Mouse (Mus musculus) neural tube, embryonic 12.5 days (tissue): ENCODE measurements around the gene Fth1. TPM values are rescaled to one million over a fixed set of nuclear protein-coding genes. Genes with fewer than 3 reads are reported as not detected.
A peak's percentile ranks its signal among the peaks of the same experiment; 100 is the strongest.

Experiments
- ATAC-seq: fragments of 200-750 bp; cut with Nextera tagmentation; 2 replicates; pipeline ENCODE4 v1.8.0; 2017; ENCODE audit warnings: low read depth, mild to moderate bottlenecking, moderate TSS enrichment, moderate library complexity; ENCODE audit not compliant: low FRiP score
- H3K27ac ChIP-seq: fragments of 300-500 bp; sonication (generic); 2 replicates; pipeline ENCODE4 v1.5.1; 2016
- H3K27me3 ChIP-seq: fragments of 300-500 bp; sonication (generic); replicated peaks from 2 replicates; pipeline ENCODE4 v1.6.1; 2016; ENCODE audit warnings: mild to moderate bottlenecking
- H3K36me3 ChIP-seq: fragments of 300-500 bp; sonication (generic); 2 replicates; pipeline ENCODE4 v1.6.1; 2016; ENCODE audit warnings: mild to moderate bottlenecking
- H3K4me1 ChIP-seq: fragments of 300-500 bp; sonication (generic); 2 replicates; pipeline ENCODE4 v1.6.1; 2016
- H3K4me2 ChIP-seq: fragments of 300-500 bp; sonication (generic); replicated peaks from 2 replicates; pipeline ENCODE4 v1.6.1; 2016; ENCODE audit warnings: mild to moderate bottlenecking
- H3K4me3 ChIP-seq: fragments of 300-500 bp; sonication (generic); 2 replicates; pipeline ENCODE4 v1.5.1; 2016
- H3K9ac ChIP-seq: fragments of 300-500 bp; sonication (generic); 2 replicates; pipeline ENCODE4 v1.6.1; 2016; ENCODE audit warnings: mild to moderate bottlenecking
- H3K9me3 ChIP-seq: fragments of 300-500 bp; sonication (generic); 2 replicates; pipeline ENCODE4 v1.6.1; 2016; ENCODE audit warnings: mild to moderate bottlenecking
- WGBS: fragments of 180-500 bp; shearing (Covaris S2); methylation state at CpG from one replicate; pipeline ENCODE4 v1.1.7; 2016; 5-methylcytosine and 5-hydroxymethylcytosine counted together
- polyA plus RNA-seq: library from polyadenylated mRNA; unstranded; fragments of >200 nt; fragmentation: Nextera tagmentation; extraction: Ambion mirVana; gene quantifications from 2 replicates; pipeline ENCODE4 v1.2.1, GENCODE M21; 2016

The Fth1 gene
- polyA plus RNA-seq, 1 experiment from 2014 or later: 1,314 TPM

GRCm38 (mm10) chr19:9985190-9985899, 4.9 kb downstream of the Fth1 start:
- no peak overlapping the region for H3K4me3 ChIP-seq
- H3K4me1 ChIP-seq: peaks cover 20% of the 10 kb centered on the region
- H3K27me3 ChIP-seq: no peaks in the 10 kb centered on the region
- no peaks in the 10 kb centered on the region for H3K9me3 ChIP-seq
- H3K36me3 ChIP-seq: peaks cover 21% of the 10 kb centered on the region
- no peak for ATAC-seq
- H3K4me2 ChIP-seq: no peak overlapping the region
- H3K27ac ChIP-seq: no peak overlapping the region
- 94% methylated on average over 6 of the region's 6 CpGs for WGBS
- no peak overlapping the region for H3K9ac ChIP-seq

GRCm38 (mm10) chr19:9985900-9986421, 5.6 kb downstream of the Fth1 start:
- H3K27me3 ChIP-seq: no peaks in the 10 kb centered on the region
- H3K27ac ChIP-seq: no peak overlapping the region
- H3K4me2 ChIP-seq: no peak overlapping the region
- no peak overlapping the region for H3K9ac ChIP-seq
- H3K4me1 ChIP-seq: peaks cover 20% of the 10 kb centered on the region
- no peaks in the 10 kb centered on the region for H3K9me3 ChIP-seq
- H3K4me3 ChIP-seq: no peak overlapping the region
- H3K36me3 ChIP-seq: peaks cover 21% of the 10 kb centered on the region
- 92% methylated on average over 2 of the region's 2 CpGs for WGBS
- ATAC-seq: no peak

GRCm38 (mm10) chr19:9987192-9987591, 6.8 kb downstream of the Fth1 start:
- H3K4me3 ChIP-seq: no peak overlapping the region
- no peak for ATAC-seq
- H3K4me2 ChIP-seq: no peak overlapping the region
- H3K9me3 ChIP-seq: no peaks in the 10 kb centered on the region
- H3K27me3 ChIP-seq: 0 out of 2 replicates have a peak, but pooled peaks cover 2% of the 10 kb centered on the region
- H3K27ac ChIP-seq: no peak overlapping the region
- peaks cover 16% of the 10 kb centered on the region for H3K4me1 ChIP-seq
- WGBS: 47% methylated on average over 6 of the region's 6 CpGs
- peaks cover 21% of the 10 kb centered on the region for H3K36me3 ChIP-seq
- H3K9ac ChIP-seq: no peak overlapping the region

- Histone ChIP-seq H3K4me3 (no peak overlapping the region), H3K27ac (no peak overlapping the region), H3K4me2 (no peak overlapping the region), H3K9me3 (no peaks in the 10 kb centered on the region), H3K36me3 (peaks cover 21% of the 10 kb centered on the region), H3K9ac (no peak overlapping the region), H3K4me1 (peaks cover 16% of the 10 kb centered on the region), H3K27me3 (0 out of 2 replicates have a peak, but pooled peaks cover 3% of the 10 kb centered on the region)
- ATAC-seq: no peak
Observed at GRCm38 (mm10) chr19:9987593-9987992, 7.2 kb downstream of the Fth1 start.

GRCm38 (mm10) chr19:9989171-9989883, 8.9 kb downstream of the Fth1 start:
- H3K9ac ChIP-seq: no peak overlapping the region
- peaks cover 18% of the 10 kb centered on the region for H3K36me3 ChIP-seq
- whole genome bisulfite sequencing: 68% methylated on average over 17 of the region's 17 CpGs
- no peak overlapping the region for H3K4me3 ChIP-seq
- no peak overlapping the region for H3K4me2 ChIP-seq
- H3K9me3 ChIP-seq: no peaks in the 10 kb centered on the region
- H3K27ac ChIP-seq: no peak overlapping the region
- no peak for ATAC-seq
- peaks cover 6% of the 10 kb centered on the region for H3K4me1 ChIP-seq
- 0 out of 2 replicates have a peak, but pooled peaks cover 3% of the 10 kb centered on the region for H3K27me3 ChIP-seq

- Histone ChIP-seq H3K9ac (no peak overlapping the region), H3K27ac (no peak overlapping the region), H3K9me3 (no peaks in the 10 kb centered on the region), H3K27me3 (0 out of 2 replicates have a peak, but pooled peaks cover 3% of the 10 kb centered on the region), H3K36me3 (peaks cover 12% of the 10 kb centered on the region), H3K4me3 (no peak overlapping the region), H3K4me2 (no peak overlapping the region), H3K4me1 (peaks cover 6% of the 10 kb centered on the region)
- no peak for ATAC-seq
Observed at GRCm38 (mm10) chr19:9989884-9990256, 9.5 kb downstream of the Fth1 start.

- no peaks in the 10 kb centered on the region for H3K9me3 ChIP-seq
- peaks cover 6% of the 10 kb centered on the region for H3K4me1 ChIP-seq
- 25% methylated on average over 5 of the region's 5 CpGs for WGBS
- no peak overlapping the region for H3K27ac ChIP-seq
- no peak overlapping the region for H3K9ac ChIP-seq
- H3K36me3 ChIP-seq: no peaks in the 10 kb centered on the region
- H3K4me2 ChIP-seq: no peak overlapping the region
- H3K27me3 ChIP-seq: 0 out of 2 replicates have a peak, but pooled peaks cover 3% of the 10 kb centered on the region
- peak; percentile 14; the same call in 1 of the 2 replicates for ATAC-seq
- no peak overlapping the region for H3K4me3 ChIP-seq
Observed at GRCm38 (mm10) chr19:9991304-9991703, 10.9 kb downstream of the Fth1 start.

- Histone ChIP-seq H3K9ac (0 out of 2 replicates have a peak overlapping the region, but pooled peaks have one; percentile 5), H3K27me3 (0 out of 2 replicates have a peak, but pooled peaks cover 3% of the 10 kb centered on the region), H3K4me2 (peak overlapping the region; percentile 53), H3K9me3 (no peaks in the 10 kb centered on the region), H3K4me3 (peak overlapping the region; percentile 3; the same call in 1 of the 2 replicates), H3K4me1 (peaks cover 2% of the 10 kb centered on the region; the same call in 1 of the 2 replicates), H3K36me3 (no peaks in the 10 kb centered on the region), H3K27ac (no peak overlapping the region)
- 45% methylated on average over 26 of the region's 26 CpGs for WGBS
- peak; percentile 51 for ATAC-seq
Observed at GRCm38 (mm10) chr19:9992011-9992958, 11.9 kb downstream of the Fth1 start.

GRCm38 (mm10) chr19:9993036-9993656, 12.7 kb downstream of the Fth1 start:
- Histone ChIP-seq H3K27ac (no peak overlapping the region), H3K4me3 (peak overlapping the region; percentile 3; the same call in 1 of the 2 replicates), H3K9me3 (no peaks in the 10 kb centered on the region), H3K36me3 (no peaks in the 10 kb centered on the region), H3K9ac (0 out of 2 replicates have a peak overlapping the region, but pooled peaks have one; percentile 5), H3K27me3 (0 out of 2 replicates have a peak, but pooled peaks cover 3% of the 10 kb centered on the region), H3K4me2 (peak overlapping the region; percentile 53), H3K4me1 (peaks cover 2% of the 10 kb centered on the region; the same call in 1 of the 2 replicates)
- peak; percentile 89 for ATAC-seq
- 8% methylated on average over 17 of the region's 17 CpGs for WGBS

- H3K9ac ChIP-seq: no peak overlapping the region
- no peak overlapping the region for H3K4me2 ChIP-seq
- no peak for ATAC-seq
- no peaks in the 10 kb centered on the region for H3K9me3 ChIP-seq
- WGBS: 72% methylated on average over 12 of the region's 12 CpGs
- H3K27me3 ChIP-seq: no peaks in the 10 kb centered on the region
- no peak overlapping the region for H3K27ac ChIP-seq
- H3K4me3 ChIP-seq: no peak overlapping the region
- H3K4me1 ChIP-seq: peaks cover 2% of the 10 kb centered on the region; the same call in 1 of the 2 replicates
- no peaks in the 10 kb centered on the region for H3K36me3 ChIP-seq
Observed at GRCm38 (mm10) chr19:9997204-9998062, 17.0 kb downstream of the Fth1 start.
